Mouse (Mus musculus) forebrain, embryonic 12.5 days (tissue): ENCODE data around the gene Eea1. TPM values are rescaled to one million over a fixed set of nuclear protein-coding genes. Genes with fewer than 3 reads are reported as not detected.
"Not testable (repeated sequence)": the region's sequence is repeated elsewhere in the genome, so short reads cannot be mapped to it uniquely, and the experiment has no call there.

ENCODE experiments used
- ATAC-seq: fragments of 200-750 bp; cut with Nextera tagmentation; 2 replicates; pipeline ENCODE4 v1.8.0; 2017; ENCODE audit warnings: moderate TSS enrichment; ENCODE audit not compliant: low FRiP score
- H3K27ac ChIP-seq: fragments of 300-500 bp; sonication (generic); 2 replicates; pipeline ENCODE4 v1.5.1; 2016; ENCODE audit warnings: mild to moderate bottlenecking
- H3K27me3 ChIP-seq: fragments of 300-500 bp; sonication (generic); 2 replicates; pipeline ENCODE4 v1.6.1; 2016; ENCODE audit warnings: mild to moderate bottlenecking
- H3K36me3 ChIP-seq: fragments of 300-500 bp; sonication (generic); replicated peaks from 2 replicates; pipeline ENCODE4 v1.6.1; 2016; ENCODE audit warnings: mild to moderate bottlenecking
- H3K4me1 ChIP-seq: fragments of 300-500 bp; sonication (generic); 2 replicates; pipeline ENCODE4 v1.6.1; 2016
- H3K4me2 ChIP-seq: fragments of 300-500 bp; sonication (generic); 2 replicates; pipeline ENCODE4 v1.6.1; 2016; ENCODE audit warnings: mild to moderate bottlenecking, moderate library complexity
- H3K4me3 ChIP-seq: fragments of 300-500 bp; sonication (generic); replicated peaks from 2 replicates; pipeline ENCODE4 v1.5.1; 2016; ENCODE audit warnings: mild to moderate bottlenecking
- H3K9ac ChIP-seq: fragments of 300-500 bp; sonication (generic); 2 replicates; pipeline ENCODE4 v1.6.1; 2016; ENCODE audit warnings: mild to moderate bottlenecking
- H3K9me3 ChIP-seq: fragments of 300-500 bp; sonication (generic); 2 replicates; pipeline ENCODE4 v1.6.1; 2016
- WGBS: fragments of 180-500 bp; shearing (Covaris S2); methylation state at CpG from one replicate; pipeline ENCODE4 v1.1.7; 2016; 5-methylcytosine and 5-hydroxymethylcytosine counted together
- polyA plus RNA-seq: library from polyadenylated mRNA; unstranded; fragments of >200 nt; fragmentation: Nextera tagmentation; extraction: Ambion mirVana; gene quantifications from 2 replicates; pipeline ENCODE4 v1.2.1, GENCODE M21; 2016

Gene Eea1
- polyA plus RNA-seq, 1 experiment from 2014 or later = 15.7 TPM

DNA sequence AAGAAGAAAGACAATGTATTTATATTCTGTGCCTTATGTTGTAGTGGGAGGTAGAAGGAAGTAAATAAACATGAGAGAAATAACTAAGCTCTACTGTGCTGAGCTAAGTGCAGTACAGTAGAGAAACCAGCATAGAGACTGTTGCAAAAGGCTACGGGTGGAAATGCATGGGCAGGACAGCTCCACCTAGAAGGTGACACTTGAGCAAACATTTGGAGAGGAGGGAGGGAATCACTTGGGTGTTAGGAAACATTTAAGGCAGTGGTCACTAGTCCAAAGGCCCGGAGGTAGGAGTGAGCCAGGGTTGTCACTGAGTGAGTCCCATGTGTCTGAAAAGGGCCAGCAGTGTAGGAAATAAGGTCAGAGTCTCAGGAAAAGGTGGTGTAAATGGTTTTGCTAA, 77.0 kb downstream of the Eea1 start:
- no peaks in the 10 kb centered on the region for H3K9me3 ChIP-seq
- no peaks in the 10 kb centered on the region for H3K4me1 ChIP-seq
- H3K27me3 ChIP-seq = no peaks in the 10 kb centered on the region
- no peak overlapping the region for H3K27ac ChIP-seq
- no peak for ATAC-seq
- H3K4me3 ChIP-seq = no peak overlapping the region
- peaks cover 10% of the 10 kb centered on the region for H3K36me3 ChIP-seq
- no peak overlapping the region for H3K4me2 ChIP-seq
- 95% methylated on average over 2 of the region's 2 CpGs for WGBS
- no peak overlapping the region for H3K9ac ChIP-seq

DNA sequence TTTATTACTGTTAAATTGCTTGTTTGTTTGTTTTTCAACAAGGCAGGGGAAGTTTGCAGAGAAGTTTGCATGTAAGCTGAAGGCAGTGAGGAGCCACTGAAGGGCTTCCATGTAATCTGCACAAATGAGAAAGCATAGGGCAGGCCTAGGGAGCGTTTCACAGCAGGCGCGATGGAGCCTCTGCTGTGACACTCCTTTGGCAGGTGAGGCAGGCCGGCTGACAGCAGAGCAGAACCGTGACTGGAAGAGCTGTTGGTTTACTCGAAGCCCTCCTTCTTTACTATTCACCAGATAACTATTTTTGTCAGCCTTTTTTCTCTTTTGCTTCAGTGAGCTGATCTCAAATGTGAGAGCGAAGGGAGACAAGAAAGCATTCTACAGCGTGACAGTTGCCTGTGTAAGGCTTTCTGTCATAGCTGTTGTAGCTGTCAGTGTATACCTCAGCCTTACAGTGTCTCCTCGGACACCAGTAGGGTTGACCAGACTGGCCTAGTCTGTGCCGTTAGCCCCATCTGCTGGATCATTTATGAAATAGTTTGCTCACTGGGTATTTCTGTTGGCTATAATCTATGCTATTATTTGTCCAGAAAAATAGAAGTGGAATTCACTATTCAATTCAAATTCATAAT, 93.0 kb downstream of the Eea1 start:
- Histone ChIP-seq H3K4me1 (no peaks in the 10 kb centered on the region), H3K9ac (no peak overlapping the region), H3K27me3 (no peaks in the 10 kb centered on the region), H3K27ac (no peak overlapping the region), H3K9me3 (no peaks in the 10 kb centered on the region), H3K36me3 (0 out of 2 replicates have a peak, but pooled peaks cover 3% of the 10 kb centered on the region), H3K4me2 (no peak overlapping the region), H3K4me3 (no peak overlapping the region)
- WGBS = 47% methylated on average over 10 of the region's 10 CpGs
- ATAC-seq = peak; percentile 80

DNA sequence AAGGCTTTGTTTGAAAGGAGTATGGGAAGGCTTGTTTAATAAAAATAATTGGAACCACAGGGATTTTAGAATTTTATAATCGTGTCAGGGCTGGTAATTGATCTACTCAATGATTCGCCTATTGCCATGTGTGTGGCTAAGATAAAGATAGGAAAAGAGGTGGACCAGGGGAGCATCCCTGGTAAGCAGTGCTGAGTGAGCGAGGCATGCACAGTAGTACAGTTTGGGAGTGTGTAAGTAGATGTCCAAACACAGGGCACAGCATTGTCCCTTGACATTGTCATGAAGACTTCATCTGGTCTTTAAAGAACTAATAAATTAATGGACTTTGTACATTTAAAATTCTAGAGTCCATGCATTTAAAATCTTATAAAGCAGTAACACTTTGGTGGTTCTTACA, 93.7 kb downstream of the Eea1 start:
- Histone ChIP-seq H3K9ac (no peak overlapping the region), H3K9me3 (no peaks in the 10 kb centered on the region), H3K36me3 (0 out of 2 replicates have a peak, but pooled peaks cover 8% of the 10 kb centered on the region), H3K27me3 (no peaks in the 10 kb centered on the region), H3K27ac (no peak overlapping the region), H3K4me1 (no peaks in the 10 kb centered on the region), H3K4me3 (no peak overlapping the region), H3K4me2 (no peak overlapping the region)
- no peak for ATAC-seq
- 79% methylated on average over 3 of the region's 3 CpGs for WGBS

DNA sequence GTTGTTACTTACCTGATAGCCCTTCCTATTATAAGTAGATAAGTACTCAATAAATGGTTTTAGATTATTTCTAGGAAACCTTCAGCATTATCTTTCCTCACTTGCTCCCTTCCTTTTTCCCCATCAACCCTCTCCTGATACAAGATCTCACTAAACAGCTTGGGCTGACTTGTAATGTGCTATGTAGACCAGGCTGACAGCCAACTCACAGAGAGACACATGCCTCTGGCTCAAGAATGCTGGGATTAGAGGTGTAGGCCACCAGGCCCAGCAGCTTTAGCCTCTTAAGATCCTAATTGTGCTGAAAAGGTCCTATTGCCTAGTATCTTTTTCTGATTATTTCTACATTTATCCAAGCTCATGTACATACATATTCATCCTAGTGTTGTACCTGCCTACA, 95.5 kb downstream of the Eea1 start:
- Histone ChIP-seq H3K4me3 (no peak overlapping the region), H3K4me1 (no peaks in the 10 kb centered on the region), H3K27ac (no peak overlapping the region), H3K9ac (no peak overlapping the region), H3K9me3 (no peaks in the 10 kb centered on the region), H3K36me3 (peaks cover 16% of the 10 kb centered on the region; the same call in 1 of the 2 replicates), H3K4me2 (no peak overlapping the region), H3K27me3 (no peaks in the 10 kb centered on the region)
- no peak for ATAC-seq

DNA sequence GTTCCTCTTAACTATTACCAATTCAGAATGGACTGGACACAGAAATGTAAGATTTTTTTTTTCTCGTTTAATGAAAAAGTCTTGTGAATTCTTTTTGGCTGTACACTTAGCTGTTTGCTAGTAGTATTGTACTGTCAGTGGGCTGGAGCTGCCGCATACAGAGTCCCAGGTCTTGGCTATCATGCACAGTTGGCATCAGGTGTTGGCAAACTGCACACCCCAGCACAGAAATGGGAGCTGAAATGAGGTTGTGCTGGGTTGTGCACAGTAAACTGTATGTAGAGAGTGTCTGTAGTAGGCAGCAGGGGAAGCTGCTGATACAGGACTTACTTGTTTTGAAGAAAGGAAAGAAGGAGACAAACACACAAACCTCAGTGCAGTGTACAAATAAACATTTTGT, 103.8 kb downstream of the Eea1 start:
- no peaks in the 10 kb centered on the region for H3K9me3 ChIP-seq
- H3K4me2 ChIP-seq = no peak overlapping the region
- H3K4me1 ChIP-seq = no peaks in the 10 kb centered on the region
- peaks cover 9% of the 10 kb centered on the region for H3K36me3 ChIP-seq
- 90% methylated on average over 2 of the region's 2 CpGs for WGBS
- ATAC-seq = no peak
- no peak overlapping the region for H3K9ac ChIP-seq
- H3K27me3 ChIP-seq = no peaks in the 10 kb centered on the region
- no peak overlapping the region for H3K27ac ChIP-seq
- no peak overlapping the region for H3K4me3 ChIP-seq

- H3K27me3 ChIP-seq = no peaks in the 10 kb centered on the region
- ATAC-seq = no peak
- H3K9ac ChIP-seq = no peak overlapping the region
- no peak overlapping the region for H3K4me2 ChIP-seq
- H3K36me3 ChIP-seq = no peaks in the 10 kb centered on the region; the same call in 1 of the 2 replicates
- 42% methylated on average over 9 of the region's 9 CpGs for WGBS
- no peak overlapping the region for H3K4me3 ChIP-seq
- H3K9me3 ChIP-seq = no peaks in the 10 kb centered on the region
- H3K4me1 ChIP-seq = no peaks in the 10 kb centered on the region
- no peak overlapping the region for H3K27ac ChIP-seq
Observed at GRCm38 (mm10) chr10:96047960-96048536, 107.6 kb downstream of the Eea1 start.

- H3K4me1 ChIP-seq = no peaks in the 10 kb centered on the region
- H3K27me3 ChIP-seq = no peaks in the 10 kb centered on the region
- no peak overlapping the region for H3K27ac ChIP-seq
- H3K36me3 ChIP-seq = no peaks in the 10 kb centered on the region
- H3K4me2 ChIP-seq = no peak overlapping the region
- no peak overlapping the region for H3K4me3 ChIP-seq
- no peak overlapping the region for H3K9ac ChIP-seq
- ATAC-seq = no peak
- no peaks in the 10 kb centered on the region for H3K9me3 ChIP-seq
- 80% methylated on average over 3 of the region's 3 CpGs for WGBS
Observed at GRCm38 (mm10) chr10:96048550-96048949, 108.1 kb downstream of the Eea1 start.

DNA sequence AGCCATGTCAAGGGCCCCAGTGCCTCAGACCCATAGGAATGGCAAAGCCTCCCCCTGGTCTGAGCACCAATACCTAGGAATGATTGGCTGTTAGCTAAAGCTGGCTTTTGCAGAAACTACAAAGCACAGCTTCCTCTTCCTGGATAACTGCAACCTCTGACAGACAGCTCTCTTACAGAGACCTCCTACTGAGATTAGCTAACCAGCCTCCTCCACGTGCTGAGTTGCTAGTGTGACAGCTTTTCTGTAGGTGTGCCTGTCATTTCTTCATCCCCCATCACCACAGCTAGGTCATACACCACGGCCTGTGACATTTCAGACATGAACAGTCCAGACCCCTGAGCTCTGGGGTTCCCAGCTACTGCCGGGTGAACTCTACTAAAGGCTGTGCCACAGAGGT, 126.9 kb downstream of the Eea1 start:
- ATAC-seq = no peak
- Histone ChIP-seq H3K9me3 (no peaks in the 10 kb centered on the region), H3K36me3 (no peaks in the 10 kb centered on the region), H3K4me1 (no peaks in the 10 kb centered on the region), H3K4me2 (no peak overlapping the region), H3K4me3 (no peak overlapping the region), H3K27me3 (no peaks in the 10 kb centered on the region), H3K9ac (no peak overlapping the region), H3K27ac (no peak overlapping the region)
- WGBS = 48% methylated on average over 3 of the region's 3 CpGs

DNA sequence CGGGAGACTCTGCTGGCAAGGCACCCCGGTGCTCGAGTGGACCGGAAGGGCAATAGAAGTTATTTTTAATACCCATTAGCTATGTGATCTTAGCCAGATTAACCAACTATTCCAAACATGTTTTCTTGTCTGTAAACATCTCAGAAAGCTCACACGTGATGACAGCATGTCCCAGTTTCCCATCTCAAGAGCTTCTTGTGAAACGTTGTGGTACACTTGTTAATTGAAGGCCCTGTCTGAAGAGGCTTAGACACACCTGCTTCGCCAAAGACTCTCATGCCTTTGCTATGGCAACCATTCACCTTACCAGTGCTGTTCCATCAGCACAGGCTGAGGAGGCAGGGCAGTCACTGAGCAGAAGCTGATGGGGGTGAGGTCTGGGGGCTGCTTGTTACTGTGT, 133.9 kb downstream of the Eea1 start:
- no peak overlapping the region for H3K4me3 ChIP-seq
- no peaks in the 10 kb centered on the region for H3K9me3 ChIP-seq
- no peak overlapping the region for H3K9ac ChIP-seq
- H3K4me2 ChIP-seq = no peak overlapping the region
- ATAC-seq = no peak
- H3K27me3 ChIP-seq = no peaks in the 10 kb centered on the region
- H3K4me1 ChIP-seq = peaks cover 7% of the 10 kb centered on the region
- 90% methylated on average over 7 of the region's 7 CpGs for WGBS
- H3K36me3 ChIP-seq = no peaks in the 10 kb centered on the region
- no peak overlapping the region for H3K27ac ChIP-seq

DNA sequence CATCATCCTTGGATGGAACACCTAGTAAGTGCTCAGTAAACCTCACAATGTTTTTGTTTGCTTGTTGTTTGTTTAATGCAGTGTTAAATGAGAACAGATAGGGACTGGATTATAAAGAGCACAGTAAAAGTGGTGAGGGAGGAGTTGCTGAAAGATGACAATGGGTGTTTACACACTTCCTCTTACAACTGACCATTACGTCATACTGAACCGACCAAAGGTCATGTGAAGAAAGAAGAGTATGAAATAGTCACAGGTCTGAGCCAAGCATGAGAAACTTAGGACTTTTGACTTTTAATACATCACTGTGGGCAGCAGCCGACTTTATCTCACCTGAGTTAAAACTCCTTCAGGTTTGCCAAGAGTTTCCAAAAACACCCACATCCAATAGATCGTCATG, 135.0 kb downstream of the Eea1 start:
- Histone ChIP-seq H3K27ac (no peak overlapping the region), H3K9ac (no peak overlapping the region), H3K36me3 (no peaks in the 10 kb centered on the region), H3K27me3 (no peaks in the 10 kb centered on the region), H3K4me3 (no peak overlapping the region), H3K4me1 (peaks cover 7% of the 10 kb centered on the region), H3K4me2 (no peak overlapping the region), H3K9me3 (no peaks in the 10 kb centered on the region)
- no peak for ATAC-seq
- 85% methylated on average over 4 of the region's 4 CpGs for WGBS

DNA sequence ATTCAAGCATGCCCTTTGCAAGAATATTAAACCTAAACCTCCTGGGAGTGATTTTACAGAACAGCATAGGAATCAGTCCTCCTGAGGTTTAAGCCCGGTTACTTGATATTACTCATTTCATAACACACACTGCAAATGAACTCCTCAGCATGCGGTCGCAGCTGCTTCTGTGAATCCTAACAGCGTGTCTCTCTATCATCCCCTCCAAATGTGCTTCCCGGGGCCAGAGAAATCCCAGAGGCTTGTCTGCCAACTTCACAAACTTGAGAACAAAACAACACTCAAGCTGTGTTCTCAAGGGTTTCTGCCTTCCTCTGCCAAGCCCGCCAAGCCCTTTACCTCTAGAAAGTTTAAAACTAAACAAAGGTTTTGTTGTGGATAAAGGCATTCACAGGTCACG, 135.4 kb downstream of the Eea1 start:
- Histone ChIP-seq H3K9me3 (no peaks in the 10 kb centered on the region), H3K4me3 (no peak overlapping the region), H3K4me1 (peaks cover 7% of the 10 kb centered on the region), H3K9ac (no peak overlapping the region), H3K27ac (no peak overlapping the region), H3K36me3 (no peaks in the 10 kb centered on the region), H3K27me3 (no peaks in the 10 kb centered on the region), H3K4me2 (no peak overlapping the region)
- no peak for ATAC-seq
- 29% methylated on average over 7 of the region's 7 CpGs for WGBS

- no peak overlapping the region for H3K27ac ChIP-seq
- H3K9ac ChIP-seq = no peak overlapping the region
- no peaks in the 10 kb centered on the region for H3K27me3 ChIP-seq
- H3K4me1 ChIP-seq = peaks cover 7% of the 10 kb centered on the region
- no peak overlapping the region for H3K4me2 ChIP-seq
- no peaks in the 10 kb centered on the region for H3K9me3 ChIP-seq
- 69% methylated on average over 3 of the region's 3 CpGs for WGBS
- H3K36me3 ChIP-seq = no peaks in the 10 kb centered on the region
- no peak for ATAC-seq
- no peak overlapping the region for H3K4me3 ChIP-seq
Observed at GRCm38 (mm10) chr10:96076461-96076860, 136.0 kb downstream of the Eea1 start.

DNA sequence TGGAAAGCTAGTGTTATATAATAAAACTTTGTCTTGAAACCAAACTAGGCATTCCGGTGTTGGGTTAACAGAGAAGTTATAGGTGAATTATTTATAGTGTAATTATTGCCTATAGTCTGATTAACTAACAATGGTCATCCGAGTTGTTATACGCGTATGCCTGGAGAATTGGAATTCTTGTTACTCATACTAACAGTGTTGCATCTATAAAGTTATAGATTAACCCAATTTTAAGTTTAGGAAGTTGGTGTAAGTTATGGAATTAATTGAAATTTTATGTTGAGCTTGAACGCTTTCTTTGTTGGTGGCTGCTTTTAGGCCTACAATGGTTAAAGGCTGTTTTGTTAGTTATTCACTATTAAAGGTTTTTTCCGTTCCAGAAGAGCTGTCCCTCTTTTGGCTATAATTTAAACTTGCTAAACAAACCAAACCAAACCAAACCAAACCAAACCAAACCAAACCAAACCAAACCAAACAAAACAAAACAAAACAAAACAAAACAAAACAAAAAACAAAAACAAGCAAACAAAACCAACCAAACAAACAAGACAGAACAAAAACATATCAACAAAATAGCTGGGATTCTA, 137.1 kb downstream of the Eea1 start:
- peak; percentile 100 for ATAC-seq
- WGBS = 91% methylated on average over 6 of the region's 6 CpGs

More for the DNA sequence above, 137.1 kb downstream of the Eea1 start:
- H3K27me3 ChIP-seq, H3K4me3 ChIP-seq, H3K4me1 ChIP-seq, H3K27ac ChIP-seq, H3K9ac ChIP-seq, H3K36me3 ChIP-seq, H3K9me3 ChIP-seq, H3K4me2 ChIP-seq: not testable (repeated sequence)
